Mouse (Mus musculus) ES-Bruce4 (cell line): ENCODE measurements at regions not wholly inside any gene's neighbourhood (a gene's known extent, or its start where the extent isn't known, plus 50 kb on each side); places are given as distances from the start of the nearest gene placed in this dataset.

Source experiments
- CTCF ChIP-seq: IDR thresholded peaks from one replicate; pipeline ENCODE4 v1.8.1; 2011; ENCODE audit warnings: low read depth, low read length
- EP300 ChIP-seq: IDR thresholded peaks from 2 replicates; pipeline ENCODE4 v1.6.1; 2011; ENCODE audit warnings: low read depth, low read length; ENCODE audit not compliant: insufficient read depth
- POLR2A ChIP-seq: IDR thresholded peaks from one replicate; pipeline ENCODE4 v1.8.1; 2011; ENCODE audit warnings: low read length; ENCODE audit not compliant: insufficient read depth

DNA sequence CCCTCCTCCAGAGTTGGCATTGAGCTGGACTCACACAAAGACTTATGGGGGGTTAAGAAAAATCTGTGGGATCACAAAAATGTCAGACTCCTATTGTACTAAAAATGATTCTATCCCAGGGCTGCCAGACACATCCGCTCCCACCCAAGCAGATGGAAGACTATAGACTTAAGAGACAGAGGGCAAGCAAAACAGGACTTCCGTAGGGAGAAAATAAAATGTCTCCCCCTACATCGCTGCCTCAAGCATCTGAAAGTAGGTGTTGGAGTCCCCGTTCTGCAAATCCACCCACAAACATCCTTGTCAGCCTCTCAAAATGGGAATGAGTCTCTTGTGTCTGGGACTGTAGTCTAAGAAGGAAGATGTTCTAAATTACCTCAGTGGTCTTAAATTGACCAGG is 253.3 kb downstream of the Gm9195 start:
- TF ChIP-seq CTCF (no peak), POLR2A (no peak), EP300 (no peak)
